Mouse (Mus musculus): ENCODE results near the gene Ccdc103.

Ccdc103 gene

DNA sequence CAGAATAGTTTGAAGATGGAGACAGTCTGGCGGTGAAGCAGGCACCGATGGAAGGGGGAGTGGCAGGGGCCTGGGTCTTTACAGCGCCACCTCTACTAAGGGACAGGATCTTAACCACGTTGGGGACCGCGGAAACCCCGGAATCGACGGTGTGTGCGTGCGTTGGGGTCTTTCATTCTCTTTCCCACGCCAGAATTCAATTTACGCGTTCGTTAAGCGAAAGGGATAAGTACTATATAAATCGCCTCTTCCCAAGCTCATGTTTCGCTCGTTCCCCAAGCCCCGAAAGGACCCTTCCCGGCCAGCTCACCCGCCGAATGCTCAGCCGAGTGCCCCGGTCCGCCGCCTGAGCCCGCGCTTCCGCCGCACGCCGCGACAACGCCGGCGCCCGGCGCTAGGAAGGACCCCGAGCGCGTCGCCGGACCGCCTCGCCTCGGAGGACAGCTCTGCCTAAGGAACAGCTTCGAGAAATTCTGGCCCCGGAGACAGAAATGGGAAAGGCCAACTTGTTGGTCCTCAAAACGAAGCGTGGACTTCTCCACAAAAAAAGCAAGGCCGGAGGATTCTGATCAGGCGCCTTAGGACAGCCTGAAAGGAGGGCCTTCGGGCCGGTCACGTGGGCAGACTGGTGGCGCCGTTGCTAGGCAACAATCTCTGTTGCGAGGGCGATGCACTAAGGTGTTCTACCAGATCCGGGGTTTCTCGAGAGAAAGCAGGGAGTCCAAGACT is at the start of gene Ccdc103, which contains the start of gene Eftud2:
Ccdc103 (plus strand) TSS at position 620 of the 729 bp plus-strand sequence.
Eftud2 (minus strand) TSS at position 401 of the 729 bp plus-strand sequence.
- peak; percentile 88 to 93 for DNase-seq

DNA sequence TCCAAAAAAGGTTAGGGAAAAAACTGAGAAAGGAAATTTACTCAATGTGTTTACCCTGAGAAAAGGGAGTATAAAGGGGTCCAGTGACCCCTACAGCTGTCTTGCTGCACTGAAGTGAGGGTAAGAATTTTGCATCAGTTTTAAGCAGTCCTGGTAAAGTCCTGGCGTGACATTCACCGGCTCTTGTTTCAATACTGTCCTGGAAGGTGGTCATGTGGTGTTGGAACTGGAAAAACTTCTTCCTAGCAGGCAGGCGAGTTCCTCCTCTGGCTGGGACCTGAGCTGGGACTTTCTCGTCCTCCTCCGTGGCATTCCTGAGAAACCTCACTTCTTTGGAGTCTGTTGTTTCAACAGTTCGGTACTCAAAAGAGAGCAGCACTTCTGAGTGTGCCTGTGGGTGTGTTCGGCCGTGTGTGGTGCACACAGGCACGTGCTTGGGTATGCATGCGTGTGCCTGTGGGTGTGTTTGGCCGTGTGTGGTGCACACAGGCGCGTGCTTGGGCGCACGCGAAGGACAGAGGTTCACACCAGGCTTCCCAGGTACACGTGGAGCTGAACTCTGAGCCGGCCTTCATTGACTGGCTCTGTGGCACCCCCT is 48.2 kb upstream of the Ccdc103 start:
- no peak for DNase-seq

DNA sequence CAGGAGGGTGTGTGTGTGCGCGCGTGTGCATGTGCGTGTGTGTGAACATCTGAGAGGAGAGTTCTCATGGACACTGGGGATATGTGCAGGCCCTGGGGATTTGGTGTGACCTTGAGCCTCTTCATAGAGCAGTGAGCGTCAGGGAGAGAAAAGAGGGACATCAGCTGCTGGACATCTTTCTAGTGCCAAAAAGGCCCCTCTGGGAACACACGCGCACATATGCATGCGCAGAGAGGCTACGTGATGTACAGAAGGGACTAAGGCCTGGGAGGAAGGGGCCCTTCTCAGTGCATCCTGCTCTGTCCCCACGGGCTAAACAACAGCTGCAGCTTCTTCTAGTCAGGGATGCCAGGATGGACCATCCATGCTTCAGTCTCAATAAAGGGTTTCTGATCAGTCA is 46.8 kb upstream of the Ccdc103 start:
- DNase-seq: no peak

DNA sequence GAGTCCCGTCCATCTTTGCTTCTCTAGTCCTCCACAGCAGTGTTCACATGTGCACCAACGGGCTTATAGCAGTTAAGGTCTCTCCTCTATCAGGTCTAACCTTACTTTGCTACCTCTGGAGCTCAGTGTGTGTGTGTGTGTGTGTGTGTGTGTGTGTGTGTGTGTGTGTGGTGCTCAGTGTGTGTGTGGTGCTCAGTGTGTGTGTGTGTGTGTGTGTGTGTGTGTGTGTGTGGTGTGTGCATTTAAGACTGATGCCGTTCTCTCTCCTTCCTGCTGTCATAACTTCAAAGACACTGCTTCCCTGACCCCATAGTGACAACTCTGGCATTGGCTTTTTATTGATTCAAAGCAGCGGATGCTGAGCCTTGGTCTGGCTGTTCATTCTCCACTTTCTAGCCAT is 45.5 kb upstream of the Ccdc103 start, which contains the start of gene Higd1b:
Higd1b (plus strand) TSS at position 301 of the 400 bp plus-strand sequence.
- DNase-seq: no peak

DNA sequence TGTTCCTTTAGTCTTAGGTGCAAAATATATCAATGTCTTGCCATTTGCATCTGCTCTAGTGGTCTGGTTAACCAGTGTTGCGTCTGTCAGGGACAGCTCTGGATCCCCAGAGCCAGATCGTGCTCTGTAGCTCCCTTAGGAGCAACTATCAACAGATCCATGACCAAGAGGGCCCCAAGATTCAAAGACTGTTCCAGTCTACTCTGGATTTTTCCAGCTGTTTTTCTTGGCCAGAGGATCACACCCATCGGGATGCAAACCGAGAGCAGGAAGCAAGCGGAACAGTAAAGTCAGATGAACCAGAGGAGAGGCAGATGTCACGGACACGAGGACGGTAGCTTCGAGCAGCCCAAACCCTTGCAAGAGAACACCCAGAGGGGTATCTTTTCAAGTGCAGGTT is 44.9 kb upstream of the Ccdc103 start:
- DNase-seq: no peak

DNA sequence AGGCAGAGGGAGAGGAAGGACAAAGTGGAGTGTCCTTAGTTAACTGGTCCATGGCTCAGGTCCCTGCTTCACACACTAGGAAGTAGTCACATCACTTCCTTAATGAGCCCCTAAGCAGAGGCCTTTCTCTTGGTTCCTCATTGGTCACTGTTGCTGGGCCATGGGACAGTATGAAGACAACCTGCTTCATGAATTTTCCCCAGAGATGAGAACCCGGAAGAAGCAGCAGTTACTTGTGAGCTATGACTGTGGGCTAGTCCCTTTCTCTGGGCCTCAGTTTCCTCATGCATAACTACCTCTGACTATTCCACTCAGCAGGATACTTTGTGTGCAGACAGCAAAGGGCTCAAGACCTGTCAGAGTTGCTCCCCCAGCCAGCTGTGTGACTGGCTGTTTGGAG is 43.6 kb upstream of the Ccdc103 start:
- DNase-seq: no peak

DNA sequence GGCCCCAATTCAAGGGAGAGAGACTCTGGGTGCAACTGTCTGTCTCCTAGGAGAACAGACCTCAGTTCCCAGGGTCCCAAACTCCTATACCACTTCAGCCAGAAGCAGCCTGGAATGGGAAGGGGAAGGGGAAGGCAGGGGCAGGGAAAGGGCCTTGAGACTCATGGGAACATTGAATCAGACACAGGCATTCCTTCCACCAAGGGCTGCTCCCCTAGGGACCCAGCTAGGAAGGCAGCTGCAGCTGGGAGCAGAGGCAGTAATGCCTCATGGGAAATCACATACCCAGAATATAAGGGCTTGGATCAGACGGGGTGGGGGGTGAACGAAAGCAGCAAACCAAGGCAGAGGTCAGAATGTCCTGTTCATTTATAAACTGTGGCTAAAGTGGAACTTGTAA is 42.9 kb upstream of the Ccdc103 start:
- DNase-seq: no peak

DNA sequence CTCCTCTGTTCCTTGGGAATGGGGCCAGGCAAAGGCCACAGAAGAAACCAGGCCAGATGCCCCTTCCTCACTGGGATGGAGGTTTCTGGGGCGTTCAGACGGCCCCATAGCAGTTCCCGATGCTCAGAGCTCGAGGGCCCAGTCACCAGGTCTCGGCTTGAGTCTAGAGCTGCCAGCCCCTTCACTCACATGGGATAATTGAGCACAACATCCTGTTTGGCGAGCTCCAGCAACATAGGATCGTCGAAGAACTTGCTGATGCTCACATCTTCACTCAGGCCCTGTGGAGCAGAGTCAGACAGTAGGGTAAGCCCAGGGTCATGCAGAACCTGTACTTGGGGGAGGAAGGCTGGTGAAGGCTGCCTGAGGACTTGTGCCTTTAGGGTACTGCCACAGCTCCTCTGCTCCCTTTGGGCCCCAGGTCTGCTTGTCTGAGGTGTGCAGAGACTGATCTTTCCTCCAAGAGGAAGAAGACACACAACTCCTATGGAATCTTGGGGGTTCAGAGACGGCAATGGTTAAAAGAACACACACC is 42.3 kb upstream of the Ccdc103 start:
- no peak for DNase-seq

DNA sequence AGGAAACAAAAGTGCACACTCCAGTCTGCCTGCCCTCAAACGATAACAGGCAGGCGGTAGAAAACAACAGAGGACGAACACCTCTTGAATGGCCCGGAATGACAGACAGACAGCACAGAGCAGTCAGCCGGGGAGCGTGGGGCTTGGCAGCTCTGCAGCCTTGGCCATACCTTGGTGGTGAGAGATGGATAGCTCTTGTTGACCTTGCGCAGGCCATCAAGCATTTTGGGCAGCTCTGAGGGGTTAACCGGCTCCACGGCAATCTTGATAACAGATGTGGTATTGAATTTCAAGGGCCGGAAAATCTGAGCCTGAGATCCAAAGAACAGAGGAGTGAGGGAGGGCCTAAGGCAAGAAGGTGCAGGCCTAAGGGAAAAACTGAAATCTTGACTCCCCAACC is 35.1 kb upstream of the Ccdc103 start:
- DNase-seq: no peak

DNA sequence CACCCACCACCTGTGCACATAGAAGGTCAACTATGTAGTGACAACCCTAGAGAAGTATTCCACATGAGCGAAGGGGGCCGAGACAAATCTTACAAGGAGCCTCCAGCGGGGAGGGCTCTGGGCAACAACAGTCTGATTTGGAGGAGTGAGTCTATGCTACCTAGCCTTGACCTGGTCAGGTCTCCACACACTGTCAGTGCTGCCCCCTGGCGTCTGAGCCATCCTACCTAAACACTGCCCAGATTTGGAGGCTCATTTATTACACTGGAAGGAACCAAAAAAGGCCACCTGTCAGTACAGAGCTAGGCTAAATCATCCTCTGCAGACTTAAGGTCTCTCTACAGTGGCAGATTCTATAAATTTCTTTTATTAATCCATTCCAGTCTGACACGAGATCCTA is 29.1 kb upstream of the Ccdc103 start:
- peak; percentile 35 to 73 for DNase-seq

DNA sequence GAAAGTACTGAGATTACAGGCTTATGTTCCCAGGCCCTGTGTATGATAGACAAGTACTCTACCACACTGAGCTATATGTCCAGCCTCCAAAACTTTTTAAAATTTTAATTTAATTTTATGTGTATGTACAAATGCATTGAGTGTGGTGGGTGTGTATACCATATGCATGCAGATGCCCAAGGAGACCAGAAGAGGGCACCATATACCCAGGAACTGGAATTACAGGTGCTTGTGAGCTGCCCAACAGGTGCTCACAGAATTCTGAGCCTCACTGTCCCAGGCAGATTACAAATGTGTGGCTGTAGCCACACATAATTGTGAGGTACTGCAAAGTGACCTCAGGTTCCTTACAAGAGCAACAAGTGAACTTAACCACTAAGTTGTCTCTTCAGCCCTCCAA is 27.2 kb upstream of the Ccdc103 start:
- no peak for DNase-seq

DNA sequence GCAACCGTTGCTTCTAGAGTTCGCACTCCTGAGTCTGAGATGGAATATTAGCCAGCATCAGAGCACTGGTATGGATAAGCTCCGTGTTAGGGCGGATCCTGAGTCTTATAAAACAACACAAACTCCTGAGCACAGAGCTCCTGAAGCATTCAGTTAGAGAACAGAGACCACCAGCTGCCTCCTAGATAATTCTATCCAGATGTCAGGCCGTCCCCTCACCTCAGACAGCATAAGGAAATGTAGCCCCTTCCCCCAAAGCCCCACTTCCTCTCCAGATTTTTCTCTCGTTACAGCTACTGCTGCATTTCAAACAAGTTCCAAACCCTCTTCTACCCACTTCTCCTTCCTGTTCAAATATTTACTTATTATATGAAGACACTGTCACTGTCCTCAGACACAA is 25.1 kb upstream of the Ccdc103 start:
- no peak for DNase-seq

DNA sequence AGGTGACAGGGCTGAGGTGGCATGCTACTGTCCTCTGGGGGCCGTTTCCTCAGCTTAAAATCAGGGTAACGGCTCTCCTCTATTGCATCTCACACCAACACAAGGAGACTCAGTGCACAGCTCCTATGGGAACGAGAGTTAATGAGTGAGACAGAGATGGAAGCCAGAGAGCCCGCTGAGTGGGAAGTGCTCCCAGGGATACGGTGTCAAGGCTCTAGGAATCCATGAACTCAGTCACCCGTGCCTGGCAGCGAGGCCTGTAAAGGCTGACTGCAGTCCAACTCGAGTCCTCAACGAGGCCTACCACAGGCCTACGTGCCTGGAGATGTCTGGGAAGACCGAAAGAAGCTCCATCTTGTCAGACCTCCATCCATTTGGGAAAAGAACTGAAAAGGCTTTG is 22.1 kb upstream of the Ccdc103 start:
- DNase-seq: no peak

DNA sequence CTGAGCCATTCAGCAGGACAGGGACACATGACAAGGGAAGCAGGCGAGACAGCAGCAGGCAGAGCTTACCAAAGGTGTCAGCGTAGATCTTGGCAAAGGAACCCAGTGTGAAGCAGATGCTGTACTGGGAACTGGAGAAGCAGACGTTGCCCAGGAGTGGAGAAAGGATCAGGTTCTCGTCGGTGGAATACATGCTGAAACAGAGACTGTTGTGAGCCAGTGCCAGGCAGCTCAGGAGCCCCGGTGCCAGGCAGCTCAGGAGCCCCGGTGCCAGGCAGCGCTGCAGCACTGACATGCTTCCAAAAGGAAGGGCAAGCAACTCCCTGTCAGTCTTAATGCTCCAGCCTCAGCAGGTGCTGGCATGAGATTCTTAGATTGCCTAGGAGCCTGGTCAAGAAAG is 21.1 kb upstream of the Ccdc103 start:
- DNase-seq: no peak

DNA sequence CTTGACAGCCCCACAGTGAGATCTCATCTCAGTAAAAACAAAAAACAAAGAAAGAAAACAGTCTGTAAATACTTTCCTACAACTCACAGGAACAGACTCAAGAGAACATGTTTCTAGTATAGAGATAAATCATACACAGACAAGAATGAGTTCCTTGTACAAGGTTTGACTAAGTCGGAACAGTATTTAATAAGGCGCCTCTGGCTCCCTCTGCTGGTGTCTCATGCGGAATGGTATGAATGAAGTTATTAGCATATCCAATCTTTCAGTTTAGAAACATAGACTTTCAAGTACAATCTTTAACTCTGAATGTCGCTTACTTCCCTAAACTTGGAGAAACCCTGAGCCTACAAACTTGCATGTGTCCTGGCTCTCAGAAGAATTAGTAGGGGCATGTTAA is 16.7 kb upstream of the Ccdc103 start:
- peak; percentile 37 to 79 for DNase-seq

DNA sequence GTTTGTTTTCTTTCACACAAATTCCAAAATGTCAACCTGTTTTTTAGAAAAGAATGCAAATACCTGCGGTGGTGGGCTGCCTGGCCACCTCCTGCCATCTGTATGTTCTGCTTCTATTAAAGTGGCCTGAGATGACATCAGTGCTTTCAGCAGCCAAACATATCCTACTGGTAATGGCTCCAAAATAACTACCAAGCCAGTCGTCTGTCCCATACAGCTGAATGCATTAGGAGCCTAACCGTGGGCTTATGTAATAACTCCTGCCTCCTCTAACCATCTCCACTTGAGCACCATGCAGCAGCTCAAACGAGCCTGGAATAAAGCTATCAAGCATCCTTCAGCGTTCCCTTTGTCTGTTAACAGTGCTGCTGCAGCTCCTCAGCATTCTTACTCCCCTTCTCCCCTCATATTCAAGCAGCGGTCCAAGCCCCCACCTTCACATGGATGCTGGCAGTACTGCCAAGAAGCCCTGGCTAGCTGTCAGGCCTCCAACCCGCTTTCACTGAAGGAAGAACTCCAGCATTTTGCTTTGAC is 6.1 kb upstream of the Ccdc103 start:
- no peak for DNase-seq

DNA sequence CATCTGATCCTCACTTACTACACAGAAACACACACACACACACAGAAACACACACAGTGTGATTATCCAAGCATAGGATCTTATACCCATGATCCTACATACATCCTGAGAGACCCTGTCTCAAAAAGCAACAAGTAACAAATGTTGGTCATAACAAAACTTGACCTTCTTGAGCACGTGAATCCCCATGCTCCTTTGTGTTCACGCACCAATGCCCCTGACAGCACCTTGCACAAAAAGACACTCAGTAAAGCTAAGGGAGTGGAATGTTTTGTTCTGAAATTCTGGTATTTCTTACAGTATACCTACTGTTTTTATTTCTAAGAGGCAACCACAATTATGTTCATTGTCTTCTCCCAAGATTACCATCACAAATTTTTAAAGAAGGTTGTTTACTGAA is 1.4 kb upstream of the Ccdc103 start:
- no peak for DNase-seq

DNA sequence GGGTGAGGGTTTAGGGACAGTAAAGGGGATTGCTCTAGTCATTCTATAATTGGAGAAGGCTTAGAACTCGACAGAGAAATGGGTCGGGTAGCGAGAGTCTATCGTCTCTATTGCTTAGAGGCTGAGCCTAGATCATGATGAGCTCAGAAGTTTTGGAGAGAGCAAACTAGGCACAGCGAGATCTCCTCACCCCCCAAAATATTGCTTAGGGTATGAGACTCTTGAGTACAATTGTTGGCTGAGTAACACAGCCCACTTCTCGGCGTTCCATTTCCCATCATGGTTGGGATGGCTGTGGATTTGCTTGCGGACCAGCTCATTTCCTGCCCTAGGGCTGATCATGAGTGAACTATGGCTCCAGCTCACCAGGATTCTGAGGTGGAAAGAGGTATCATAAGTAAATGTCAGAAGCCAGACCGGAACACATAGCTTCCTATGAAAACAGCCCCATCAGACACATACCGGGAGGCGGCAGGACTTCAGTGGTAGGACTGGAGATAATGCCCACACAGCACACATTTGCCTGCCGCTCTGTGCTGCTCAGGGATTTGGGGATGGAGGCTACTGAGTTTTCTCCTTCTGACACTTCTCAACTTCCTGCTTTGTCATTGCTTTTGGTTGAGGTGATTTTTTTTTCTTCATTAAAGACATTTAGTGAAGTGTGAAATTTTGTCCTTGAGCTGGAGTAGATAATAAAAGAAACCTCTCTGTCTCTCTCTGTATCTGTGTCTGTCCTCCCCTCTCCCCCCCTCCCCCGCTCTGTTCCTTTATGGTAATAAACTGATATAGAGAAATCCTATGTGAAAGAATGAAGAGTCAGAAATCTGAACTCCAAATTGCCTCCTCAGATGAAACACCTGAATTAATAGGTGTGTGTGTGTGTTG is 552 bp downstream of the Ccdc103 start:
- DNase-seq: no peak

DNA sequence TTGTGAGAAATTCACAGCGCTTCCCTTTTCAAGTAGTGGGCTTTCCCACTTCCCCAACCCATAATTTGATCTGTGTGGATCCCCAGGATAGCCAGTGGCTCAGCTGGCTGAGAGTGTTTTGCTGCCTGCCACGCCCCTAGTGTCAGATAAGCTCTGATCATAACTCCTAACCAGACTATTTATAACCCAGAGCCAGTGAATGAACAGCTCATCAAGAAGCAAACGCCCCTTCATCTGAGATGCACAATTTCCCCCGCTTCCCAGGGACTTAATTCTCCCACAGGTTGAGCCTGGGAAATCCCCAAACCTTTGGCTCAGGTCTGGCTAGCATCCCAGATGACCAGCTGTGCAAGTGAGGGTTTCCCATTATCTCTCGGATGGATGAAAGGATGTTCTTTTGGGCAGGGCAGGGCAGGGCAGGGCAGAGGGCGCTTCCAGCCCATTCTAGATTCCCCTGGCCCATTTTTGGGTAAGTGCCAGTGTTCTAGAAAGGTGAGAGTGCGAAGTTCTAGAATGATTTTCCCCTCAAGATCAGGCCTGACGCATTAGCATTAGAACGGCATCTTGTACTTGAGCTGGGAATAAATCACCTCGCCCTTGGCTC is 3.7 kb downstream of the Ccdc103 start, which contains the start of gene Fam187a:
Fam187a (plus strand) TSS at position 554 of the 604 bp plus-strand sequence.
- DNase-seq: no peak

DNA sequence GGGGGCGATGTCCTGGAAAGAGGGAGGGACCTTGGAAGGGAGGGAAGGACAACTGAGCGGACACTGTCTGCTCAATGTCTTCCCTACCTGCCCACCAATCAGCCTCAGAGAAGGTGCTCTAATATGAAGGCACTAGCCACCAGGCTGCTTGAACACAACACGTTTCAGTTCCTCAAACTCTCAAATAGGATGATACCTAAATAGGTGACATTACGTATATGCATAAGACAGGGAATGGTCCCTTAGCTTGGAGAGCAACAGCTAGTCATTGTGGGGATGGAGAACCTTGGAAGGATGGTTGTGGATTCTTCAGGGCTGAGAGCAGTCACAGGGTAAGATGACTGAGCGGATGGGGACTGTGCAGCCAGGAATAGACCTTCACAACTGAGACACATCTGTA is 6.4 kb downstream of the Ccdc103 start:
- no peak for DNase-seq

DNA sequence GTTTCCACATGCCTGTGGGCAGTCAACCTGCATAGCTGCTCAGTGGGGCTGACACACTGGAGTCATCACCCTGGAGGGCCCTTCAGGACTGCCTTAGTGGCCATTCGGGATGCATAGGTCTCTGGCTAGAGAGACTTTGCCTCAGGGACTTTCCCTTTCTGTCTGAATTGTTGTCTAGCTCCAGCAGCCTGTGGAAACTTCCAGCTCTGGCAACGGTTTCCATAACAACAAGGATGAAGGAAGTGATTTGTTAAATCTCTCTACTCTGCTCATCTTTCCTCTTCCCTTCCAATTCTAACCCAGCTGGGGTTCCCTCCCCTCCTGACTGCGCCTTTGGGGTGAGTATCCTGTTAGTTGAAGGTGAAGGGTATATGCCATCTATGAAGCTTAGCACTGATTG is 7.1 kb downstream of the Ccdc103 start:
- DNase-seq: no peak

DNA sequence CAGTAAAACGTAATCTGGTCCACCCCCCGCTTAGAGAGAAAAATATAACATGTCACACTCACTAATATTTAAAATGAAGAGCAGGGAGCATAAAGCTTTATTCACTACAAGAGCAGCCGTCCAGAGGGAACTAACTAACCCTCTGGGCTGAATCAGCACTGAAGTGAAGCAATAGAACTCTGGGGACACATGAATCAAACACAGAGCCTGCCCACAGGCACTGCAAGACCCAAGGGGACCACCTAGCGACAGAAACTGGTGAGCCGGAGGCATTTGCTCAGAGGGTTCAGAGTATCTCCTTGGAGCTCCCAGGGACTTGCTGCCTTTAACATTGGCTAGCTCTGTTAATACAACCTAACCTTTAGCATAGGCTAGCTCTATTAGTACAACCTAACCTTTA is 9.1 kb downstream of the Ccdc103 start:
- no peak for DNase-seq

All from kidney, adult 8-10 months (tissue).